Mouse (Mus musculus): ENCODE measurements around the gene Cog2.

GRCm38 (mm10) chr8:124530996-124531395 is 10.4 kb downstream of the Cog2 start:
- no peak for TF ChIP-seq EP300 (IDR thresholded peaks at IDR 0.05; ENCODE audit: low read depth)
- no peak for TF ChIP-seq CTCF (IDR thresholded peaks at IDR 0.05; ENCODE audit: low read depth)

Measured in liver, postnatal 0 days (tissue).